In the genomic region with DNA sequence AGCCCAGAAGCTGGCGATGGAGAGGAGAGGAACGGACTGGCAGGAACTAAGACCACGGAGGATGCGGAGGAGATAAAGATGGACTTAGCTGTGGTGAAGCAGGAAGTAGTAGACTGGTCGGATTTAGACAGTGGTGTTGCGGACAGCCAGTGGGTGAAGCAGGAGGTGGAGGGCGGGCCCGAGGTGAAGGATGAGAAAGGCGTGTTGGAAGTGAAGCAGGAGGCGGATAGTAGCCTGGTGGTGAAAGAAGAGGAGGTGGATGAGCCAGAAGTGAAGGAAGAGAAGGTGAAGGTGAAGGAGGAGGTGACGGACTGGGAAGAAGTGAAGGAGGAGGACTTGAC, we compare ENCODE assay signal across 7 mouse cellular contexts. TPM values are rescaled to one million over a fixed set of nuclear protein-coding genes. Genes with fewer than 3 reads are reported as not detected.
DNase-seq lines count a peak whose midpoint lies in the region; ATAC-seq and TF ChIP-seq lines count a peak whose summit lies in the region.

No protein-coding gene starts in this region.

- TF ChIP-seq EP300 in stomach, postnatal 0 days (optimal IDR thresholded peaks at IDR 0.05): no peak

- no peaks in the 10 kb centered on the region for H3K9me3 ChIP-seq in neural tube, embryonic 11.5 days (ENCODE audit: control insufficient read depth, low read length)
- no peaks in the 10 kb centered on the region for H3K9me3 ChIP-seq in forebrain, embryonic 12.5 days
- H3K9me3 ChIP-seq in liver, embryonic 13.5 days (replicated peaks): no peaks in the 10 kb centered on the region
- H3K9me3 ChIP-seq in stomach, postnatal 0 days (ENCODE audit: control insufficient read depth, low read length): no peaks in the 10 kb centered on the region

- H3K27me3 ChIP-seq in neural tube, embryonic 11.5 days (ENCODE audit: control insufficient read depth, insufficient read depth, low read length): no peaks in the 10 kb centered on the region
- no peaks in the 10 kb centered on the region for H3K27me3 ChIP-seq in forebrain, embryonic 12.5 days
- no peaks in the 10 kb centered on the region for H3K27me3 ChIP-seq in liver, embryonic 13.5 days
- H3K27me3 ChIP-seq in stomach, postnatal 0 days (ENCODE audit: control insufficient read depth, insufficient read depth, low read length): no peaks in the 10 kb centered on the region

- 0 out of 2 replicates have a peak, but pooled peaks cover 6% of the 10 kb centered on the region for H3K36me3 ChIP-seq in neural tube, embryonic 11.5 days (ENCODE audit: control insufficient read depth, insufficient read depth, low read length)
- peaks cover 24% of the 10 kb centered on the region for H3K36me3 ChIP-seq in forebrain, embryonic 12.5 days (replicated peaks)
- H3K36me3 ChIP-seq in liver, embryonic 13.5 days: peaks cover 27% of the 10 kb centered on the region
- H3K36me3 ChIP-seq in stomach, postnatal 0 days (ENCODE audit: control insufficient read depth, insufficient read depth, low read length): peaks cover 6% of the 10 kb centered on the region; the same call in 1 of the 2 replicates

- no peak for DNase-seq in neural tube, embryonic 11.5 days (ENCODE audit: low spot score)
- no peak for DNase-seq in neural tube, embryonic 10.5 days (ENCODE audit: extremely low spot score, low spot score)
- no peak for DNase-seq in liver, embryonic 13.5 days
- no peak for DNase-seq in stomach, postnatal 0 days (ENCODE audit: low spot score)
- DNase-seq in embryo, embryonic 11 days: no peak
- no peak for DNase-seq in adrenal gland, postnatal 25 days

- ATAC-seq in neural tube, embryonic 11.5 days (ENCODE audit: insufficient read depth, low FRiP score, low TSS enrichment): no peak; the same call in 1 of the 2 replicates
- ATAC-seq in forebrain, embryonic 12.5 days (ENCODE audit: low FRiP score): no peak
- ATAC-seq in liver, embryonic 13.5 days (ENCODE audit: low read depth): peak; percentile 78
- ATAC-seq in stomach, postnatal 0 days (ENCODE audit: low FRiP score, low TSS enrichment): no peak; the same call in 1 of the 2 replicates

- H3K4me3 ChIP-seq in neural tube, embryonic 11.5 days (ENCODE audit: low read depth, low read length): peak overlapping the region; percentile 85
- peak overlapping the region; percentile 81 for H3K4me3 ChIP-seq in forebrain, embryonic 12.5 days (replicated peaks)
- H3K4me3 ChIP-seq in liver, embryonic 13.5 days (replicated peaks): peak overlapping the region; percentile 75
- peak overlapping the region; percentile 75 for H3K4me3 ChIP-seq in stomach, postnatal 0 days (ENCODE audit: low read depth, low read length)

- under 1% methylated on average over 11 of the region's 11 CpGs for WGBS in neural tube, embryonic 11.5 days
- 0% methylated on average over 11 of the region's 11 CpGs for WGBS in forebrain, embryonic 12.5 days
- WGBS in liver, embryonic 13.5 days (ENCODE audit: insufficient replicate concordance): under 1% methylated on average over 11 of the region's 11 CpGs
- under 1% methylated on average over 11 of the region's 11 CpGs for WGBS in stomach, postnatal 0 days

- peak overlapping the region; percentile 65 for H3K27ac ChIP-seq in neural tube, embryonic 11.5 days (ENCODE audit: low read depth, low read length)
- peak overlapping the region; percentile 65; the same call in 1 of the 2 replicates for H3K27ac ChIP-seq in forebrain, embryonic 12.5 days
- peak overlapping the region; percentile 50; the same call in 1 of the 2 replicates for H3K27ac ChIP-seq in liver, embryonic 13.5 days
- peak overlapping the region; percentile 36; the same call in 1 of the 2 replicates for H3K27ac ChIP-seq in stomach, postnatal 0 days (replicated peaks)

- peaks cover 8% of the 10 kb centered on the region for H3K4me1 ChIP-seq in neural tube, embryonic 11.5 days (ENCODE audit: control insufficient read depth, insufficient read depth, low read length)
- peaks cover 13% of the 10 kb centered on the region for H3K4me1 ChIP-seq in forebrain, embryonic 12.5 days
- H3K4me1 ChIP-seq in liver, embryonic 13.5 days (replicated peaks): peaks cover 26% of the 10 kb centered on the region
- H3K4me1 ChIP-seq in stomach, postnatal 0 days (replicated peaks; ENCODE audit: control insufficient read depth, insufficient read depth): peaks cover 3% of the 10 kb centered on the region

- no peak for TF ChIP-seq CTCF in stomach, postnatal 0 days (IDR thresholded peaks at IDR 0.05; ENCODE audit: low read depth)

- H3K4me2 ChIP-seq in neural tube, embryonic 11.5 days (ENCODE audit: low read depth): peak overlapping the region; percentile 84
- H3K4me2 ChIP-seq in forebrain, embryonic 12.5 days: peak overlapping the region; percentile 88
- peak overlapping the region; percentile 86 for H3K4me2 ChIP-seq in liver, embryonic 13.5 days
- H3K4me2 ChIP-seq in stomach, postnatal 0 days (replicated peaks; ENCODE audit: low read depth): peak overlapping the region; percentile 77

- H3K9ac ChIP-seq in neural tube, embryonic 11.5 days (ENCODE audit: low read length): peak overlapping the region; percentile 67
- H3K9ac ChIP-seq in forebrain, embryonic 12.5 days: peak overlapping the region; percentile 74
- H3K9ac ChIP-seq in liver, embryonic 13.5 days: peak overlapping the region; percentile 73
- peak overlapping the region; percentile 64 for H3K9ac ChIP-seq in stomach, postnatal 0 days (ENCODE audit: low read length)

RNA-seq across cellular contexts. Expression of gene Znhit6, which starts 0.4 kb away (rescaled TPM):
- 32.8 and 33.4 TPM in 2 replicates for polyA plus RNA-seq in neural tube, embryonic 11.5 days (2014; fragmentation: Nextera tagmentation; extraction: Ambion mirVana)
- 43.0 TPM in 2 replicates for polyA plus RNA-seq in forebrain, embryonic 12.5 days (2016; fragmentation: Nextera tagmentation; extraction: Ambion mirVana)
- 20.5 and 23.3 TPM in 2 replicates for polyA plus RNA-seq in liver, embryonic 13.5 days (2015; fragmentation: Nextera tagmentation; extraction: Ambion mirVana)
- polyA plus RNA-seq in stomach, postnatal 0 days (2015; fragmentation: Nextera tagmentation; extraction: Ambion mirVana): 16.8 and 17.5 TPM in 2 replicates
- 18.7 and 27.2 TPM in 2 replicates for total RNA-seq in adrenal gland, postnatal 25 days (2021)
